Mouse (Mus musculus): ENCODE measurements around the gene Trappc3.

DNA sequence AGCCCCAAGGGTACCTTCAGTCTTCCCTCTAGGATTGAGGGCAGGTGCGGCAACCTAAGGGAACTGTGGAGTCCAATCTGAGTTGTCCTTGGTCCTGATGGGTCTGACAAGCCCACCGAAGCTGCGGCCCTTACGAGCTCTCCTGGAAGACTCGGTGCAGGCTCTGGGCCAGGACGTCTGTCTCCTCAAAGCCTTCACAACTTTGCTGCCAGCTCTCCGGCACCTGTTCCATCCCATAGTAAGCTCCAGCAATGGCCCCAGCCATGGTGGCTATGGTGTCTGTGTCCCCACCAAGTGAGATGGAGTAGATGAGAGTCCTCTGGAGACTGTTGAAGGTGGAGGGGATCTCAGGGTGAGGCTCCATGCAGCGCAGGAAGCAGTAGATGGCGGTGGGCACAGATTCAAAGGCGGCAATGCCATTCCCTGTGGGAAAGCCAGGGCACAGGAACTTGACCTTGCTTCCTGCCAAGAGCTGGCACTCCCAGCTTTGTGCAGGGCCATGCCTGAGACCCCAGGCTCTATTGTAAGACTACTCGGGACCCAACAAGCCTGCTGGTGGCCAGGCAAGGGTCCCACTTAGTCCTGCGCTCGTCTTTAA is 54.4 kb downstream of the Trappc3 start:
- TF ChIP-seq POLR2A (IDR thresholded peaks at IDR 0.05; ENCODE audit: low read depth, low read length) (no peak), CTCF (IDR thresholded peaks at IDR 0.05; ENCODE audit: extremely low read depth, insufficient read depth, insufficient read length, insufficient replicate concordance) (no peak)
